In genomic region chr7:126436851-126437250, GRCm38 (mm10) we compare ENCODE assay signal across 8 mouse cellular contexts. TPM values are rescaled to one million over a fixed set of nuclear protein-coding genes. Genes with fewer than 3 reads are reported as not detected.
DNase-seq lines count a peak whose midpoint lies in the region; ATAC-seq and TF ChIP-seq lines count a peak whose summit lies in the region.

No protein-coding gene starts in this region.

- WGBS in heart, embryonic 14.5 days: 13% methylated on average over 8 of the region's 8 CpGs

- no peaks in the 10 kb centered on the region for H3K9me3 ChIP-seq in G1E (replicated peaks)
- no peaks in the 10 kb centered on the region for H3K9me3 ChIP-seq in heart, embryonic 14.5 days (ENCODE audit: control insufficient read depth, low read length)

- no peak overlapping the region for H3K27ac ChIP-seq in heart, embryonic 14.5 days (replicated peaks in 1 of 2; ENCODE audit: control insufficient read depth in 1 of 2, insufficient read depth in 1 of 2, low read depth in 2 of 2, low read length in 2 of 2)

- H3K9ac ChIP-seq in heart, embryonic 14.5 days (ENCODE audit: low read length): no peak overlapping the region

- no peaks in the 10 kb centered on the region for H3K4me1 ChIP-seq in G1E (ENCODE audit: insufficient read depth, low read depth, low read length)
- H3K4me1 ChIP-seq in heart, embryonic 14.5 days (ENCODE audit: control insufficient read depth in 2 of 2, insufficient read depth in 2 of 2, low read length in 2 of 2): no peaks in the 10 kb centered on the region

- TF ChIP-seq CTCF in G1E (IDR thresholded peaks at IDR 0.05; ENCODE audit: low read depth, low read length): peak; percentile 96

- no peak overlapping the region for H3K4me3 ChIP-seq in G1E (ENCODE audit: low read depth, low read length)
- H3K4me3 ChIP-seq in heart, embryonic 14.5 days (ENCODE audit: control insufficient read depth in 1 of 2, insufficient read depth in 1 of 2, low read depth in 1 of 2, low read length in 2 of 2): no peak overlapping the region

- H3K27me3 ChIP-seq in G1E (ENCODE audit: insufficient read depth, low read length): no peaks in the 10 kb centered on the region
- H3K27me3 ChIP-seq in heart, embryonic 14.5 days (ENCODE audit: control insufficient read depth, insufficient read depth, low read length): no peaks in the 10 kb centered on the region

- peaks cover 68% of the 10 kb centered on the region for H3K36me3 ChIP-seq in G1E (replicated peaks)
- H3K36me3 ChIP-seq in heart, embryonic 14.5 days (ENCODE audit: control insufficient read depth, insufficient read depth, low read length): peaks cover 49% of the 10 kb centered on the region

- H3K4me2 ChIP-seq in heart, embryonic 14.5 days (ENCODE audit: low read length): no peak overlapping the region

- ATAC-seq in G1E (ENCODE audit: extremely low read depth, insufficient number of reproducible peaks, low FRiP score, poor library complexity, severe bottlenecking): no peak
- ATAC-seq in heart, embryonic 14.5 days (ENCODE audit: insufficient number of reproducible peaks, insufficient read depth, low FRiP score, low read depth): 0 out of 2 replicates have a peak, but pooled peaks have one; percentile 32

- peak; percentile 29 for DNase-seq in layer of hippocampus, adult 11-12 months (ENCODE audit: low spot score)
- DNase-seq in layer of hippocampus, adult 9-11 months: no peak
- peak; percentile 29 for DNase-seq in G1E (ENCODE audit: low spot score)
- DNase-seq in cerebellum, adult 11-12 months: peak; percentile 31
- peak; percentile 18 to 21 for DNase-seq in layer of hippocampus, postnatal 14 days (ENCODE audit: low spot score in 2 of 2)
- peak; percentile 83 for DNase-seq in naive thymus-derived CD4-positive, alpha-beta T cell, adult 2 months (ENCODE audit: low read depth)
- DNase-seq in thymus, postnatal 25 days: peak; percentile 71

RNA-seq across cellular contexts. Expression of gene Rabep2, which starts 8.3 kb away (rescaled TPM):
- total RNA-seq in G1E (2014; fragmentation: Nextera tagmentation): 1.7 and 2.9 TPM in 2 replicates
- 16.0 and 16.1 TPM in 2 replicates for total RNA-seq in G1E (2017)
- 21.7 and 28.3 TPM in 2 replicates for polyA plus RNA-seq in G1E (2012)
- polyA plus RNA-seq in heart, embryonic 14.5 days (2014; fragmentation: Nextera tagmentation; extraction: Ambion mirVana): 19.6 and 19.8 TPM in 2 replicates
- total RNA-seq in layer of hippocampus, postnatal 14 days (2021): 10 to 100 TPM in 1 of 2 experiments, 1 to 10 TPM in 1; 8.9 to 11.5 TPM

RNA-seq across cellular contexts. Expression of gene Cd19, which starts 22.2 kb away (rescaled TPM):
- total RNA-seq in G1E (2014; fragmentation: Nextera tagmentation) (not detected in 2 replicates), G1E (2017) (not detected in 2 replicates)
- polyA plus RNA-seq in G1E (2012): not detected in 2 replicates
- not detected in 2 replicates for polyA plus RNA-seq in heart, embryonic 14.5 days (2014; fragmentation: Nextera tagmentation; extraction: Ambion mirVana)
- total RNA-seq in layer of hippocampus, postnatal 14 days (2021): not detected

RNA-seq across cellular contexts. Expression of gene Atp2a1, which starts 26.1 kb away (rescaled TPM):
- total RNA-seq in G1E (2014; fragmentation: Nextera tagmentation) (0.29 TPM in 1 of 2 replicates, not detected in the other), G1E (2017) (not detected in 2 replicates)
- 0.02 TPM in 1 of 2 replicates, not detected in the other for polyA plus RNA-seq in G1E (2012)
- 0.26 and 1.3 TPM in 2 replicates for polyA plus RNA-seq in heart, embryonic 14.5 days (2014; fragmentation: Nextera tagmentation; extraction: Ambion mirVana)
- 1 to 10 TPM in 1 of 2 experiments, under 1 TPM in 1; 0.85 to 2.2 TPM for total RNA-seq in layer of hippocampus, postnatal 14 days (2021)

RNA-seq across cellular contexts. Expression of gene Sh2b1, which starts 38.4 kb away (rescaled TPM):
- total RNA-seq in G1E (2014; fragmentation: Nextera tagmentation): 24.0 and 24.6 TPM in 2 replicates
- total RNA-seq in G1E (2017): 8.3 and 8.9 TPM in 2 replicates
- polyA plus RNA-seq in G1E (2012): 55.6 and 61.5 TPM in 2 replicates
- 35.6 and 39.0 TPM in 2 replicates for polyA plus RNA-seq in heart, embryonic 14.5 days (2014; fragmentation: Nextera tagmentation; extraction: Ambion mirVana)
- 10 to 100 TPM; 65.7 to 68.1 TPM for total RNA-seq in layer of hippocampus, postnatal 14 days (2021)

RNA-seq across cellular contexts. Expression of gene Nfatc2ip, which starts 40.3 kb away (rescaled TPM):
- total RNA-seq in G1E (2014; fragmentation: Nextera tagmentation) (16.4 and 22.0 TPM in 2 replicates), G1E (2017) (13.2 and 16.8 TPM in 2 replicates)
- polyA plus RNA-seq in G1E (2012): 5.0 and 5.9 TPM in 2 replicates
- 1.3 and 2.0 TPM in 2 replicates for polyA plus RNA-seq in heart, embryonic 14.5 days (2014; fragmentation: Nextera tagmentation; extraction: Ambion mirVana)
- 1 to 10 TPM; 8.0 to 8.1 TPM for total RNA-seq in layer of hippocampus, postnatal 14 days (2021)
